Mouse (Mus musculus): ENCODE measurements around the gene Cdh16. TPM values are rescaled to one million over a fixed set of nuclear protein-coding genes. Genes with fewer than 3 reads are reported as not detected.
A peak's percentile ranks its signal among the peaks of the same experiment; 100 is the strongest.

Cdh16 gene
- polyA plus RNA-seq, 1 experiment from 2014 or later = 14.5 TPM

DNA sequence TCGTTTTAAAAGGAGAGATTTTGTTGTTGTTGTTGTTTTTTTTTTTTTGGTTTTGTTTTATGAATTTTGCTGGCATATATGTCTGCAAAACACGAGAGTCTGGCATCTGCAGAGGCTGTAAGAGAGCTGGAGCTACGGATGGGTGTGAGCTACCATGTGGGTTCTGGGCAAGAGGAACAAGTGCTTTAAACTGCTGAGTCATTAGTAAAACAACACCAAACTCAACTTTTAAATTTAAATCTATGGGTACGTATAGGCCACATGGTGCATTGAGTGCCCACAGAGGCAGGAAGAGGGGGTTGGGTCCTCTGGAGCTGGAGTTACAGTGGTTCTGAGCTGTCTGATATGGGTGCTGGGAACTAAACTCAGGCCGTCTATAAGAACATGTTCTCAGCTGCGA, 13.8 kb upstream of the Cdh16 start:
- 85% methylated on average over 6 of the region's 6 CpGs for WGBS (ENCODE audit: insufficient replicate concordance)
- H3K4me1 ChIP-seq (ENCODE audit: control insufficient read depth, insufficient read depth, low read length) = peaks cover 20% of the 10 kb centered on the region
- H3K4me2 ChIP-seq = no peak overlapping the region
- H3K9me3 ChIP-seq (replicated peaks; ENCODE audit: control insufficient read depth, low read length) = no peaks in the 10 kb centered on the region
- H3K27ac ChIP-seq (ENCODE audit: low read depth, low read length) = no peak overlapping the region
- no peaks in the 10 kb centered on the region for H3K27me3 ChIP-seq (ENCODE audit: control insufficient read depth, insufficient read depth, low read length)
- H3K9ac ChIP-seq (ENCODE audit: low read depth, low read length) = no peak overlapping the region
- H3K36me3 ChIP-seq (ENCODE audit: control insufficient read depth, insufficient read depth, low read length) = peaks cover 11% of the 10 kb centered on the region
- no peak overlapping the region for H3K4me3 ChIP-seq (ENCODE audit: low read depth, low read length)
- ATAC-seq (replicated peaks; ENCODE audit: insufficient number of reproducible peaks, low FRiP score, low TSS enrichment) = no peak

DNA sequence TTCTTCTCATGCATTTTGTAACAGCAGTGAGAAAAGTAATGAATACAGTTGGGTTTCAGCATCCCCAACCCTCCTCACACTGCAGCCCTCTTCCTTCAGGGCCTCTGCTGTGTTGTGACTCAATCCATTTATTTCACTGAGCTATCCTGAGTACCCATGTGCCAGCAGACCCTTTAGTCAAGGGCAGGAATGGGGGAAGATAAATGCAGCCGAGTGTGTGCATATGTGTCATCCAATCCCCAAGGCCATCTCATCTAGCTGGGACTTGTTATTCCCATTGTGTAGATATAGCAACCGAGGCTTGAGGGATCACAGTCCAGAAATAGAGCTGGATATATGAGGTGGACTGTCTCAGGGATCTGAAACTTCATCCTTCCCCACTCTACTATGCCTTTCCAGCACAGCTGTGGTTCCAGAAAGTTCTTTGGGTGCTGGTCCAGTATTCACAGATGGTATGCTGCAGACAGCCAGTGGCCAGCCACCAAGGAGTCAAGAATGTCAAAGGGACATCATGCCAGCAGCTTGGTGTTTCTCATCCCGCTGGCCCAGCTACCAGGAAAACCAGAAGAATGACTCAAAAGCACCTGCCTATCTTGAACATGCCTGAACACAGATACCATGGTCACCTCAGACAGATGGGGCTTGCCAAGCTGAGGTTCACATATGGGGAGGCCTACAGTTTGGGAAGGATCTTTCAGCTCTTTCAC, 11.0 kb upstream of the Cdh16 start:
- WGBS (ENCODE audit: insufficient replicate concordance) = 81% methylated on average over 3 of the region's 3 CpGs
- no peak for ATAC-seq (replicated peaks; ENCODE audit: insufficient number of reproducible peaks, low FRiP score, low TSS enrichment)
- no peak overlapping the region for H3K27ac ChIP-seq (ENCODE audit: low read depth, low read length)
- peaks cover 18% of the 10 kb centered on the region for H3K4me1 ChIP-seq (ENCODE audit: control insufficient read depth, insufficient read depth, low read length)
- H3K9me3 ChIP-seq (replicated peaks; ENCODE audit: control insufficient read depth, low read length) = no peaks in the 10 kb centered on the region
- H3K4me2 ChIP-seq = no peak overlapping the region
- no peak overlapping the region for H3K9ac ChIP-seq (ENCODE audit: low read depth, low read length)
- peaks cover 11% of the 10 kb centered on the region for H3K36me3 ChIP-seq (ENCODE audit: control insufficient read depth, insufficient read depth, low read length)
- no peaks in the 10 kb centered on the region for H3K27me3 ChIP-seq (ENCODE audit: control insufficient read depth, insufficient read depth, low read length)
- H3K4me3 ChIP-seq (ENCODE audit: low read depth, low read length) = no peak overlapping the region

DNA sequence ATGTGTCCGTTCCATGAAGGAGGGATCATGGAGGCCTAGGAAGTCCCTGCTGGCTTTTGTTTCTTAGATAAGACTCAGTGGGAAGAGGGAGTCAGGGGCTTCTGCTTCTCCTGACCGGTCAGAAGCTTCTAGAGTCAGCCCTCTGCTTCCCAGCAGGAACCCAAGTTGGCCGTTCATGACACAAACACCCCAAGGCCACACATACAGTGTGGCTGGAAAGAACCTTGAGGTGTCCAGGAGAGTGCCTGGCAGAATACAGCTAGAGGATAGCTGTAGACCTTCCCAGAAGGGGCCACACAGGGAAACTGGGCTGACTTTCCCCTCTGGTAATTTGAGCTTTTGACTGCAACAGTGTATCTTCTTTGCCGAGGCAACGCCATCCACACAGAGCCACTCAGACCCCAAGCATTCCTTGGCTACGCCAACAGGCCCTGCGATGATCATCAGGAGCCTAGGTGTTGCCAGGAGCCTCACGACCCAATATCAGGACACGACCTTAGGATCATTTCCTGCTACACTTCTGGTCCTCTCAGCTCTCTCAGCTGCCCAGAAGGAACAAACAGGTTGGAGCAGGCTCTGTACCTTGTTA, 9.1 kb upstream of the Cdh16 start:
- H3K4me2 ChIP-seq = no peak overlapping the region
- H3K9ac ChIP-seq (ENCODE audit: low read depth, low read length) = no peak overlapping the region
- no peak for ATAC-seq (replicated peaks; ENCODE audit: insufficient number of reproducible peaks, low FRiP score, low TSS enrichment)
- no peaks in the 10 kb centered on the region for H3K27me3 ChIP-seq (ENCODE audit: control insufficient read depth, insufficient read depth, low read length)
- no peak overlapping the region for H3K4me3 ChIP-seq (ENCODE audit: low read depth, low read length)
- peaks cover 27% of the 10 kb centered on the region for H3K4me1 ChIP-seq (ENCODE audit: control insufficient read depth, insufficient read depth, low read length)
- WGBS (ENCODE audit: insufficient replicate concordance) = 42% methylated on average over 9 of the region's 9 CpGs
- H3K9me3 ChIP-seq (replicated peaks; ENCODE audit: control insufficient read depth, low read length) = no peaks in the 10 kb centered on the region
- peaks cover 5% of the 10 kb centered on the region for H3K36me3 ChIP-seq (ENCODE audit: control insufficient read depth, insufficient read depth, low read length)
- peak overlapping the region; percentile 93 for H3K27ac ChIP-seq (ENCODE audit: low read depth, low read length)

DNA sequence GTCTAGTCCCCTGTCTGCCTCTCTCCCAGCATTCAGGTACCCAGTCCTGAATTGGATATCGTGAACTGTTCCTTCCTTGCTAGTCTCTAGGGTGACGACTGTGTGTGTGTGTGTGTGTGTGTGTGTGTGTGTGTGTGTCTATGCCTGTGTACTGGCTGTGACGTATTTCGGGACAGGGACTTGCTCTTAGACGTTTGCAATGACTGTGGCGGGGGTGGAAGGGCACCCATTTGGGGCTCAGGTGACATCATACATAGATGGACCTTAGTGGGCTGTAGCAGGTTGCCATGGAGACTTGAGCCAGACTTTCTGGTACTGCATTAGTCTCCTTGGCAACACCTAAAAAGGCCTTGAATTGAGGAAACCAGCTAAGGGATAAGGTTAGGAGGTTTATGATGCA, 8.3 kb upstream of the Cdh16 start:
- WGBS (ENCODE audit: insufficient replicate concordance) = 64% methylated on average over 6 of the region's 6 CpGs
- H3K9me3 ChIP-seq (replicated peaks; ENCODE audit: control insufficient read depth, low read length) = no peaks in the 10 kb centered on the region
- peaks cover 30% of the 10 kb centered on the region for H3K4me1 ChIP-seq (ENCODE audit: control insufficient read depth, insufficient read depth, low read length)
- peak overlapping the region; percentile 93 for H3K27ac ChIP-seq (ENCODE audit: low read depth, low read length)
- peak overlapping the region; percentile 76 for H3K4me2 ChIP-seq
- ATAC-seq (replicated peaks; ENCODE audit: insufficient number of reproducible peaks, low FRiP score, low TSS enrichment) = no peak
- peaks cover 8% of the 10 kb centered on the region for H3K36me3 ChIP-seq (ENCODE audit: control insufficient read depth, insufficient read depth, low read length)
- H3K27me3 ChIP-seq (ENCODE audit: control insufficient read depth, insufficient read depth, low read length) = no peaks in the 10 kb centered on the region
- no peak overlapping the region for H3K4me3 ChIP-seq (ENCODE audit: low read depth, low read length)
- H3K9ac ChIP-seq (ENCODE audit: low read depth, low read length) = 0 out of 2 replicates have a peak overlapping the region, but pooled peaks have one; percentile 52

DNA sequence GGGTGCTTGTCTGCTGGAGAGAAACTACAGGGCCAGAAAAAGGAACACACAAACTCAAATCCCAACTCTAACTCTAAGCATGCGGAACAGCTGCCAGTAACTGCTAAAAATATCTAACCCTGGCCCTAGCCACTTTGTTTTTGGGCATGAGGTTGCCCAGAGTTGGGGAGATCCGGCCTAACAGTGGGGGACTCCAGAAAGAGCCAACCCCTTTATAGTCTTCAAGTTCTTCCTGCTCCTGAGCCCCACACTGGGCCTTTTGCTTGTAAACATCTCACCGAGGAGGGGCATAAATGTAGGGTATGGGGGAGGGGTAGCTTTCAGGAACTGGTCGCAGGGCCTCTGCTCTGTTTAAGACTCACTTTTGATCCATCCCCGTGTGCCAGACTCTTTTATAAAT, 7.8 kb upstream of the Cdh16 start:
- Histone ChIP-seq H3K9ac (ENCODE audit: low read depth, low read length) (peak overlapping the region; percentile 52), H3K4me1 (ENCODE audit: control insufficient read depth, insufficient read depth, low read length) (peaks cover 31% of the 10 kb centered on the region), H3K4me2 (peak overlapping the region; percentile 76), H3K36me3 (ENCODE audit: control insufficient read depth, insufficient read depth, low read length) (peaks cover 5% of the 10 kb centered on the region), H3K27me3 (ENCODE audit: control insufficient read depth, insufficient read depth, low read length) (no peaks in the 10 kb centered on the region), H3K27ac (ENCODE audit: low read depth, low read length) (peak overlapping the region; percentile 93), H3K4me3 (ENCODE audit: low read depth, low read length) (peak overlapping the region; percentile 77), H3K9me3 (replicated peaks; ENCODE audit: control insufficient read depth, low read length) (no peaks in the 10 kb centered on the region)
- 20% methylated on average over 5 of the region's 5 CpGs for WGBS (ENCODE audit: insufficient replicate concordance)
- ATAC-seq (replicated peaks; ENCODE audit: insufficient number of reproducible peaks, low FRiP score, low TSS enrichment) = no peak

DNA sequence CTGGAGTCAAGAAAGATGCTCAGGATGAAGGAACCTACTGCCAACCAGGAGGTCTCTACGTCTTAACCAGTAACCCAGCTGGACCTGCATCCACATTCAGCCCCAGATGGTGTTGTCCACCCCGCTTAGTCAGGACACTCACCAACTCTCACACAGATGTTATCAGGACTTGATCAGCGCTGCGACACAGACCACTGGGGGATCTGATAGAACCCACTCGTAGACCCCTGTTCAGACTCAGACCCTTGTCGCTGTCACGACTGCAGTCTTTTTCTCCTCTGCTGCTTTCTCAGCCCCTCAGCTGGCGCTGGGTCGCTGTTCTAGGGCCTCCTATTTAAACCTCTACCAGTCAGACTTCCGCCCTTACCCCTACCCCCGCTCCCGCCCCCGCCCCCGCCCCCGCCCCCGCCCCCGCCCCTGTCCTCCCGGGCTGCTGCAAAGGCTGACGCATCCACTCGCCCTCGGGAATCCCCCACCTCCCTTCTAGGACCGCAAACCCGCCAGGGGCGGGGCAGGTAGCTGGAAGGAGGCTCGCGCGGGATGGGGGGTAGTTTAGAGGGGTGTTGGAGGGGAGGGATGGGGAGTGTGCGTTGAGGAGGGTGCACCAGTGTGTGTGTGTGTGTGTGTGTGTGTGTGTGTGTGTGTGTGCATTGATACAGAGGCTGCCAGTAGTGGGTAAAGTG, 6.9 kb upstream of the Cdh16 start, which contains the start of gene Rrad:
Gene Rrad (minus strand): TSS at position 347 of the 683 bp plus-strand sequence.
- WGBS (ENCODE audit: insufficient replicate concordance) = under 1% methylated on average over 26 of the region's 28 CpGs
- H3K27ac ChIP-seq (ENCODE audit: low read depth, low read length) = peak within 1 kb of the TSS; percentile 93
- H3K9ac ChIP-seq (ENCODE audit: low read depth, low read length) = peak within 1 kb of the TSS; percentile 93
- peak within 1 kb of the TSS; percentile 76 for H3K4me2 ChIP-seq
- peaks cover 5% of the 10 kb centered on the region for H3K36me3 ChIP-seq (ENCODE audit: control insufficient read depth, insufficient read depth, low read length)
- H3K4me3 ChIP-seq (ENCODE audit: low read depth, low read length) = peak within 1 kb of the TSS; percentile 77
- H3K9me3 ChIP-seq (replicated peaks; ENCODE audit: control insufficient read depth, low read length) = no peaks in the 10 kb centered on the region
- H3K27me3 ChIP-seq (ENCODE audit: control insufficient read depth, insufficient read depth, low read length) = no peaks in the 10 kb centered on the region
- ATAC-seq (replicated peaks; ENCODE audit: insufficient number of reproducible peaks, low FRiP score, low TSS enrichment) = peak; percentile 71
- H3K4me1 ChIP-seq (ENCODE audit: control insufficient read depth, insufficient read depth, low read length) = peaks cover 31% of the 10 kb centered on the region

DNA sequence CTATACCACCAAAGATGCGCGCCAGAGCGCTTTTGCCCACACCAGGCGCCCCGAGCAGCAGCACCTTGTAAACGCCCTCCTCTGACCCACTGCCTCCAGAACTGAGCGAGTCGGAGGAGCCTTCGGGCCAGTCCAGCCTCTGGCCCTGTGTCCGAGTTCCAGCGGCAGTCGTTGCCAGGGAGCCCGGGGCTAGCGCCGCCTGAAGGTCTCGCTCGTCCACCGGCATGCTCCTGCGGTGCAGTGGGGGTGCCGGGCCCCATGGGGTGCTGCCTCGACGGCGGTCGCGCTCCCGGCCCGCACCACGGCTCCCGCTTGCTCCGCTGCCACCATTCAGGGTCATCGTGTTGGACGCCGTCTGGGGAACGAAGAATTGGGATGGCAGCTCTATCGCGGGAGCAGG, 6.4 kb upstream of the Cdh16 start:
- peak overlapping the region; percentile 77 for H3K4me3 ChIP-seq (ENCODE audit: low read depth, low read length)
- no peaks in the 10 kb centered on the region for H3K27me3 ChIP-seq (ENCODE audit: control insufficient read depth, insufficient read depth, low read length)
- peak overlapping the region; percentile 93 for H3K9ac ChIP-seq (ENCODE audit: low read depth, low read length)
- peaks cover 31% of the 10 kb centered on the region for H3K4me1 ChIP-seq (ENCODE audit: control insufficient read depth, insufficient read depth, low read length)
- no peak for ATAC-seq (replicated peaks; ENCODE audit: insufficient number of reproducible peaks, low FRiP score, low TSS enrichment)
- peak overlapping the region; percentile 92 for H3K27ac ChIP-seq (ENCODE audit: low read depth, low read length)
- peak overlapping the region; percentile 76 for H3K4me2 ChIP-seq
- WGBS (ENCODE audit: insufficient replicate concordance) = 1% methylated on average over 36 of the region's 36 CpGs
- H3K36me3 ChIP-seq (ENCODE audit: control insufficient read depth, insufficient read depth, low read length) = peaks cover 5% of the 10 kb centered on the region; the same call in 1 of the 2 replicates
- H3K9me3 ChIP-seq (replicated peaks; ENCODE audit: control insufficient read depth, low read length) = no peaks in the 10 kb centered on the region

DNA sequence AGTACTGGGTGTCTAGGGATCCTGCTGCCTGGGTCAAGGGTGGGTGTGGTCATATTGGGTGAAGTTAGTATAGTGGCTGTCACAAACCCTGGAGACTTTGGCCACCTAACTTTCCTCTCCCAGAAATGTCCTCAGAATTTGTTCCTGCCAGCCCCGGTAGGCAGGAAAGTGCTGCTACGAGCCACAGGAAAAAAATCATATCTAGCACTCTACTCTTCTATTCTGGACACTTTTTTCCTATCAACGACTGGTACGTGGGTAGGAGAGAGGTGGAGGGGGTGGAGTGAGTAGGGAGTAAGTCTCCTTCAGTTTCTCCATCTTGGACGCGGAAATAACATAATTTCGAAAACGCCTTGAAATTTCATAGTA, 5.9 kb upstream of the Cdh16 start:
- H3K9ac ChIP-seq (ENCODE audit: low read depth, low read length) = peak overlapping the region; percentile 93
- H3K9me3 ChIP-seq (replicated peaks; ENCODE audit: control insufficient read depth, low read length) = no peaks in the 10 kb centered on the region
- peak overlapping the region; percentile 77 for H3K4me3 ChIP-seq (ENCODE audit: low read depth, low read length)
- H3K27ac ChIP-seq (ENCODE audit: low read depth, low read length) = peak overlapping the region; percentile 92
- no peaks in the 10 kb centered on the region for H3K27me3 ChIP-seq (ENCODE audit: control insufficient read depth, insufficient read depth, low read length)
- 23% methylated on average over 8 of the region's 8 CpGs for WGBS (ENCODE audit: insufficient replicate concordance)
- ATAC-seq (replicated peaks; ENCODE audit: insufficient number of reproducible peaks, low FRiP score, low TSS enrichment) = no peak
- H3K4me2 ChIP-seq = peak overlapping the region; percentile 76
- H3K36me3 ChIP-seq (ENCODE audit: control insufficient read depth, insufficient read depth, low read length) = peaks cover 5% of the 10 kb centered on the region; the same call in 1 of the 2 replicates
- H3K4me1 ChIP-seq (ENCODE audit: control insufficient read depth, insufficient read depth, low read length) = peaks cover 33% of the 10 kb centered on the region
